Mouse (Mus musculus) kidney, embryonic 14.5 days (tissue): ENCODE data around the gene Nup50. TPM values are rescaled to one million over a fixed set of nuclear protein-coding genes. Genes with fewer than 3 reads are reported as not detected.

Source experiments
- ATAC-seq: fragments of 200-750 bp; cut with Nextera tagmentation; 2 replicates; pipeline ENCODE4 v1.8.0; 2017; ENCODE audit warnings: moderate number of reproducible peaks, mild to moderate bottlenecking, moderate TSS enrichment, moderate library complexity; ENCODE audit not compliant: low FRiP score, low TSS enrichment
- H3K27ac ChIP-seq: fragments of 300-500 bp; sonication (generic); 2 replicates; pipeline ENCODE4 v1.5.1; 2014; ENCODE audit warnings: low read depth, mild to moderate bottlenecking, low read length, moderate library complexity, mixed read lengths
- H3K27me3 ChIP-seq: fragments of 300-500 bp; sonication (generic); 2 replicates; pipeline ENCODE4 v1.6.1; 2014; ENCODE audit warnings: mild to moderate bottlenecking, low read length; ENCODE audit not compliant: control insufficient read depth, insufficient read depth
- H3K36me3 ChIP-seq: fragments of 300-500 bp; sonication (generic); 2 replicates; pipeline ENCODE4 v1.6.1; 2014; ENCODE audit warnings: low read length, mixed read lengths; ENCODE audit not compliant: control insufficient read depth, insufficient read depth
- H3K4me1 ChIP-seq: fragments of 300-500 bp; sonication (generic); 2 replicates; pipeline ENCODE4 v1.6.1; 2014; ENCODE audit warnings: low read length, mixed read lengths; ENCODE audit not compliant: control insufficient read depth, insufficient read depth
- H3K4me2 ChIP-seq: fragments of 300-500 bp; sonication (generic); replicated peaks from 2 replicates; pipeline ENCODE4 v1.6.1; 2014; ENCODE audit warnings: low read depth, mild to moderate bottlenecking, low read length
- H3K4me3 ChIP-seq: fragments of 300-500 bp; sonication (generic); 2 replicates; pipeline ENCODE4 v1.5.1; 2014; ENCODE audit warnings: mild to moderate bottlenecking, low read length
- H3K9ac ChIP-seq: fragments of 300-500 bp; sonication (generic); 2 replicates; pipeline ENCODE4 v1.6.1; 2014; ENCODE audit warnings: low read depth, mild to moderate bottlenecking, low read length, moderate library complexity
- H3K9me3 ChIP-seq: fragments of 300-500 bp; sonication (generic); 2 replicates; pipeline ENCODE4 v1.6.1; 2016; ENCODE audit warnings: low read length; ENCODE audit not compliant: control insufficient read depth
- WGBS: fragments of 180-500 bp; shearing (Covaris S2); extraction: QIAGEN DNeasy Blood & Tissue Kit; methylation state at CpG from one replicate; pipeline ENCODE4 v1.1.7; 2014; 5-methylcytosine and 5-hydroxymethylcytosine counted together
- polyA plus RNA-seq: library from polyadenylated mRNA; unstranded; fragments of >200 nt; fragmentation: Nextera tagmentation; extraction: Ambion mirVana; gene quantifications from 2 replicates; pipeline ENCODE4 v1.2.1, GENCODE M21; 2014

The Nup50 gene
- polyA plus RNA-seq, 1 experiment from 2014 or later: 50.8 TPM

GRCm38 (mm10) chr15:84962518-84962917 lies 39.3 kb downstream of the Nup50 start:
- H3K27me3 ChIP-seq: no peaks in the 10 kb centered on the region
- H3K4me1 ChIP-seq: peaks cover 7% of the 10 kb centered on the region; the same call in 1 of the 2 replicates
- WGBS: 64% methylated on average over 2 of the region's 2 CpGs
- H3K4me3 ChIP-seq: no peak overlapping the region
- no peaks in the 10 kb centered on the region for H3K36me3 ChIP-seq
- no peaks in the 10 kb centered on the region for H3K9me3 ChIP-seq
- H3K4me2 ChIP-seq: no peak overlapping the region
- no peak overlapping the region for H3K9ac ChIP-seq
- H3K27ac ChIP-seq: no peak overlapping the region
- ATAC-seq: no peak

DNA sequence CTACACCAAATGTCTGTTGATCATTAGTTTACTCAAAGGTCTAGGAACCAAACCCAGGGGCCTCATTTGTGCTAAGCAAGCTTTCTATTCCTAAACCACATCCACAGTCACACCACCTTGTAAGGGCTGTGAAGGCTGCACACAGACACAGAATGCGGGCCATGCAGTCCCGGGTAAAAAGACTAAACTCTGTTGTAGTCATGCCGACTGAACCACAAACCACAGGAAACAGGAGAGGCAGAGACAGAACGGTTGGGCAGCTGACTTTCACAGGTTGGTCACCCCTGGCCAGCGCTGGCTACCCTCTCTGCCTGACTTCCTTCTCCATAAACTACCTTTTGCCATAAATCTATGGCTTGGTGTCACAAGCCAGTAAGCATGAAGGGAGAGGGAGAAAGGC lies 41.6 kb downstream of the Nup50 start:
- Histone ChIP-seq H3K36me3 (no peaks in the 10 kb centered on the region), H3K27ac (no peak overlapping the region), H3K9me3 (no peaks in the 10 kb centered on the region), H3K4me3 (no peak overlapping the region), H3K4me1 (peaks cover 7% of the 10 kb centered on the region; the same call in 1 of the 2 replicates), H3K9ac (no peak overlapping the region), H3K4me2 (no peak overlapping the region), H3K27me3 (no peaks in the 10 kb centered on the region)
- ATAC-seq: no peak
- WGBS: 50% methylated on average over 5 of the region's 5 CpGs

- H3K4me2 ChIP-seq: no peak overlapping the region
- no peak for ATAC-seq
- no peak overlapping the region for H3K4me3 ChIP-seq
- WGBS: 67% methylated on average over 7 of the region's 7 CpGs
- H3K9ac ChIP-seq: no peak overlapping the region
- H3K36me3 ChIP-seq: no peaks in the 10 kb centered on the region
- H3K27me3 ChIP-seq: no peaks in the 10 kb centered on the region
- H3K4me1 ChIP-seq: peaks cover 3% of the 10 kb centered on the region; the same call in 1 of the 2 replicates
- no peak overlapping the region for H3K27ac ChIP-seq
- no peaks in the 10 kb centered on the region for H3K9me3 ChIP-seq
These were observed 42.6 kb downstream of the Nup50 start for GRCm38 (mm10) chr15:84965575-84966360.

DNA sequence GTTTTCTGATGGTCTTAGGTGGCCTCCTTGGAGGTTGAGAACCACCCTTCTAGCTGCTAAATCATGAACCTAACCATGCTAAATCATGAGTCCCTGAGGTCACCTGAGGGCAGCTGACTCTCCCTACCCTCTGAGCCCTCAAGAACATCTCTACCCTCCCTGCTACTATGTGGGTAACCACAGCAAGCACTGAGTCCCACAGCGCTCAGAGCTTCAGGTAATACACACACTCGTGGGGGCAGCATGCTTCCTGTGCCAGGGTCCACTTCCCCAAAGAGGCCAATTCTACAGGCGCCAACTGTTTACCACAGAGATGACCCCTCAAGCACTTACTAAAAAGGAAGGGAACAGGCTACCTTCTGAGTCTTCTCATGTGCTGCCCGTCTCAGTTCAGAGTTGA lies 45.3 kb downstream of the Nup50 start:
- WGBS: 87% methylated on average over 4 of the region's 4 CpGs
- no peak overlapping the region for H3K4me2 ChIP-seq
- ATAC-seq: no peak
- H3K27ac ChIP-seq: no peak overlapping the region
- H3K9ac ChIP-seq: no peak overlapping the region
- H3K9me3 ChIP-seq: no peaks in the 10 kb centered on the region
- no peak overlapping the region for H3K4me3 ChIP-seq
- no peaks in the 10 kb centered on the region for H3K27me3 ChIP-seq
- no peaks in the 10 kb centered on the region for H3K4me1 ChIP-seq
- no peaks in the 10 kb centered on the region for H3K36me3 ChIP-seq

DNA sequence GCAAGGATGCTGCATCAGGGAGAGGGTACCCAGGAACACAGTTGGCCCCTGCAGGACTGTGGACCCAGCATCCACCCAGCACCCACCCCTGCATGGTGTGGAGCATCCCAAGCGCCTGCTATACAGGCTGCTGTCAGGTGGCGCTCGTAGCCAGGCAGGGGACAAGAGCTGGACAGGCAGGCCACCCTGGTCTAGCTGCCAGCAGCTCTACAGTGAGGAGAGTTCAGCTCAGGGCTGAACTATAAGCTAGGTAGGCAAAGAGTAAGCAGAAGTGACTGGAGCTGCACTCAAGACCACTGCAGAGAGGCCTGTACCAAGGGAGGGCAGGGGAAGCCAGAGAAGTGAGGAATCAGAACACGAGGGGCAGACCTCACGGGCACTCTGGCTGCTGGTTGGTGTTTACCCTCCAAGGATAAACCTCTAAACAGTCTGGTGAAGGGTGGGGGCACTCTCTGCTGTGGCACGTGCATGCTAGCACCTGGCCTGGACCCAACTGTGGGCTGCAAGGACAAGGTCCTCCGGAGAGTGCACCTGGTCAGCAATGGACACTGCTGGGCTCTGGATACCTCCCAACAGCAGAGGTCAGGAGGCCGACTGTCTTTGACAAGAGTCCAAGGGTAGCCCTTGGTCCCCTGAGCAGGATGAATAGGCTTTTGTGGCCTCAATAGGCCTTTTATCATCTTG lies 49.8 kb downstream of the Nup50 start:
- no peaks in the 10 kb centered on the region for H3K4me1 ChIP-seq
- no peaks in the 10 kb centered on the region for H3K36me3 ChIP-seq
- no peak for ATAC-seq
- no peak overlapping the region for H3K4me2 ChIP-seq
- no peak overlapping the region for H3K4me3 ChIP-seq
- no peaks in the 10 kb centered on the region for H3K9me3 ChIP-seq
- H3K27ac ChIP-seq: no peak overlapping the region
- no peaks in the 10 kb centered on the region for H3K27me3 ChIP-seq
- 80% methylated on average over 8 of the region's 8 CpGs for WGBS
- H3K9ac ChIP-seq: no peak overlapping the region; the same call in 1 of the 2 replicates

DNA sequence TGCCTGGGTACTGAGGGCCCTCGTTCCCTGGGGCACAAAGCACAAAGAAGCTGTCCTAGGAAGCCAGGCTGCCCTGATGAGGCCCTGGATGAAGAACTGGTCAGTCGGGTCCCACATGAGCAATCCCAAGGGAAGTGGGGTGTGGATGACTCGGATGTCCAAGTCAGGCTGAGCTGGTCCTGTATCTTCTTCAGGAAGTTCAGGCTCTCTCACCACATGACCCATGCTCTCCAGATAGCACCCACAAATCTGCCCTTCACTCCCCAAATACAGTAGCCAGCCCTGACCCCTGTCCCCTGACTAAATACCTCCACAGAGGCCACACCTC lies 50.3 kb downstream of the Nup50 start:
- no peak for ATAC-seq
- WGBS: 66% methylated on average over 3 of the region's 3 CpGs

DNA sequence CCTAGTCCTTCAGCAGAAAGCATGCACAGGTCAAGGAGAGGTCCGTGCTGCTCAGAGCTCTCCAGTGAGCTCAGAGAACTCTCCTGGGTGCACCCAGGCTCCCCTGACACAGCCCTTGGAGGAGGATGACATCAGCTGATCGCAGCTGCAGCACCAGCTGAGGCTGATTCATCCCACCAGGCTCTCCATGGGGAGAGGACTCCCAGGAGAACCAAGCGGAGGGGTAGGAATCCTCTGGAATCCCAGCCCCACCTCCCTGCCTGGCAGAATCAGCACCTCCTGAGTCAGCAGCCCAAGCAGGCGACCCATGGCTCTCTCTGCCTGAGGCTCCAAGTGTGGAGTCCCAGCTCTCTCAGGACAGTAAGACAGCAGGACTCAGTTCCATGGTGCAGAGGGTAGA lies 52.5 kb downstream of the Nup50 start:
- 38% methylated on average over 4 of the region's 4 CpGs for WGBS
- Histone ChIP-seq H3K36me3 (no peaks in the 10 kb centered on the region), H3K4me2 (no peak overlapping the region), H3K4me1 (no peaks in the 10 kb centered on the region), H3K9me3 (no peaks in the 10 kb centered on the region), H3K9ac (no peak overlapping the region), H3K27me3 (no peaks in the 10 kb centered on the region), H3K4me3 (no peak overlapping the region), H3K27ac (no peak overlapping the region)
- no peak for ATAC-seq

More for the DNA sequence above, 50.3 kb downstream of the Nup50 start:
- H3K36me3 ChIP-seq: no peaks in the 10 kb centered on the region
- H3K9me3 ChIP-seq: no peaks in the 10 kb centered on the region
- H3K9ac ChIP-seq: no peak overlapping the region; the same call in 1 of the 2 replicates
- H3K4me2 ChIP-seq: no peak overlapping the region
- H3K27ac ChIP-seq: no peak overlapping the region
- no peak overlapping the region for H3K4me3 ChIP-seq
- no peaks in the 10 kb centered on the region for H3K27me3 ChIP-seq
- H3K4me1 ChIP-seq: no peaks in the 10 kb centered on the region

- H3K4me1 ChIP-seq: peaks cover 6% of the 10 kb centered on the region; the same call in 1 of the 2 replicates
- no peaks in the 10 kb centered on the region for H3K36me3 ChIP-seq
- H3K27ac ChIP-seq: no peak overlapping the region
- H3K4me3 ChIP-seq: no peak overlapping the region
- H3K9me3 ChIP-seq: no peaks in the 10 kb centered on the region
- ATAC-seq: no peak
- H3K27me3 ChIP-seq: no peaks in the 10 kb centered on the region
- H3K4me2 ChIP-seq: no peak overlapping the region
- H3K9ac ChIP-seq: no peak overlapping the region
- WGBS: 77% methylated on average over 9 of the region's 9 CpGs
These were observed 58.5 kb downstream of the Nup50 start for GRCm38 (mm10) chr15:84981609-84982313.

DNA sequence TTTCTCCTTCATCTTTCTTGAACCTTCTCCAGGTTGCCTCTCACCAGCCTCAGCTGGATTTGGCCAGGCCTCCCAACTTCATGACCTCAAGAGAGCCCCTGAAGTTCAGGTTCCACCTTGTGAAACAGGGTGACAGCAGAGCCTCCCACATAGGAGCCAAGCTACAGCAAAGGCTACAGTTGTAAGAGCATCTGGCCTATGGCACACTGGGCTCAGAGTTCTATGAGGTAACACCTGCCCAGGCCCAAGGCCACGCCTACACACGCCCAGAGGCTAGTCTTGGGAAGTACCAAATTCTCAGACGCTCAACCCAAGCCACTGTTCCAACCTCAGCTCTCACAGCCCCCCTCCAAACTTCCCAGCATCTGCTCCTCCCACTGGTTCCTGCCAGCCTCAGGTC lies 59.7 kb downstream of the Nup50 start:
- Histone ChIP-seq H3K9ac (no peak overlapping the region), H3K27ac (no peak overlapping the region), H3K27me3 (no peaks in the 10 kb centered on the region), H3K4me2 (no peak overlapping the region), H3K4me3 (no peak overlapping the region), H3K36me3 (no peaks in the 10 kb centered on the region), H3K4me1 (peaks cover 7% of the 10 kb centered on the region; the same call in 1 of the 2 replicates), H3K9me3 (no peaks in the 10 kb centered on the region)
- WGBS: 84% methylated on average over 3 of the region's 3 CpGs
- ATAC-seq: no peak
